Mouse (Mus musculus) natural killer cell, adult 2 months (primary cell): ENCODE measurements around the gene Zfp367.

ENCODE experiments used
- DNase-seq, 2 experiments: peaks; one replicate each; pipeline ENCODE4 v3.0.0; 2022; ENCODE audit warnings: low spot score in 2 of 2

Gene Zfp367

DNA sequence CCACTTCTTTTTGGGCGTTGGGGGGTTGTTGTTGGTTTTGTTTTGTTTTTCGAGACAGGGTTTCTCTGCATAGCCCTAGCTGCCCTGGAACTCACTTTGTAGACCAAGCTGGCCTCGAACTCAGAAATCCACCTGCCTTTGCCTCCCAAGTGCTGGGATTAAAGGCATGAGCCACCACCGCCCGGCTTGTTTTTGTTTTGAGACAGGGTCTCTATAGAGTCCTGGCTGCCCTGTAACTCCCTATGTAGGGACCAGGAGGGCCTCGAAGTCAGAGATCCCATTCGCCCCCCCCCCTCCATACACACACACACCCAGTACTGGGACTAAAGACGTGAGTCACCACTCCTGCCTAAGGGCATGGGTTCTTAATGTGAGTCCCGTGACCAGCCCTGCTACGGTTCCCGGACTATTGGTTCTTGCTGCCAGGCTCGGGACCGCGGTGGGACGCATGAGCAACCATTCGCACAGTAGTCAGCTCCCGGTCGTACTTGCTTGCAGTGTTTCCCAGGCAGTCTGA, 807 bp upstream of the Zfp367 start:
- DNase-seq, result peak; percentile 26 to 61

DNA sequence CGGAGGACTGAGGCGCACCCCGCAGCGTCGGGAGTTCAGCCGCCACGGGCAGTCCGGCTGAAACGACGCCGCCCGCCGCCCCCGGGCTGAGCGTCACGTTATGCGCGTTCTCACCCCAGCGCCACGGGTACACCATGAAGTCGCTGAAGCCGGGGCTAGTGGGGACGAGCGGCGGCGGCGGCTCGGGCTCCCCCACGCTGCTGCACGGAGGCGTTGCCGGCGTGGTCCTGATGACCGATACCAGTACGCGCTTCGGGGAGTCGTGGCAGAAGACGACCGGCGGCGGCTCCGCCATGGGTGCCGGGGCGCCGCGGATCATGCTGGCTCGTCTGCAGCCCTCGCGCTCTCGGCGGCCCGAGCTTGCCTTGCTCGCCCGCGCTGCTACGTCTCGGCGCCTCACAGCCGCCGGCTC, 325 bp downstream of the Zfp367 start:
- no peak for DNase-seq

DNA sequence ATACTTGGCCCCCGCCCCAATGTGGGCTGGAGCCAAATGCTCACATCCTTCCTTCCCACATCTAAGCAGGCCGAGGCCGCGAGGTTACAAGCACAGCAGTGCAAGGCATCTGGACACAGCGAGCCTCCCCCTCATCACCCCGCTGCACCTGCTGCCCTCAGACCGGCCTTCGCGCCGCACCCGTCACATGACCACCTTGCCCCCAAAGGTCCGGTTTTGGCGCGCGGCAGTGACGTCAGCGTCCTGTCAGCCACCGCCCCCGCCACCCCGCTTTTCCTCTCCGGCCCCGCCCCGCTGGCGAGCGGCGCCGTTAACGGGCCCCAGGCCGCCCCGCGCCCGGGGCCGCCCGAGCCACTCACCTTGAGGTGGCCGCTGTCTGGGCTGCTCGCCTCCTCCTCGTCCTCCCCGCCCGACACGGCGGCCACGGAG, 747 bp downstream of the Zfp367 start:
- peak; percentile 88 to 89 for DNase-seq

DNA sequence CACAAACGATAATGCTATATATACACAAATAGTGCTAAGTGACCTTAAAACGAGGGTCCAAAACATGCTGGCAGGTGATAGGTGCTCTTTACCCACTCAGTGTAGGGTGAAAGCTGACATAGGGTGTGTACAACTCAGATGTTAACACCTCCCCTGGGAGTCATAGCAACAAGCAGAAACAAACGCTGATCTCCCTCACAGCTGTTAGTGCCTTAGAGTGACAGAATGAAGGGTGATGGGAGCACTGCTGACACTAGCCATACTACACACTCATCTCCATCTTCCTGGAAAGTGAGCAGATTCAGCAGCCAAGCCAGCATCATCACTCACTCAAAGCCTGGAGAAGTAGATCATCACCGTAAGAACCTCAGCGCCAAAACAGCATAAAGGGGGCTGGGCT, 2.9 kb downstream of the Zfp367 start:
- DNase-seq, result peak in 1 of 2 experiments; percentile 43

DNA sequence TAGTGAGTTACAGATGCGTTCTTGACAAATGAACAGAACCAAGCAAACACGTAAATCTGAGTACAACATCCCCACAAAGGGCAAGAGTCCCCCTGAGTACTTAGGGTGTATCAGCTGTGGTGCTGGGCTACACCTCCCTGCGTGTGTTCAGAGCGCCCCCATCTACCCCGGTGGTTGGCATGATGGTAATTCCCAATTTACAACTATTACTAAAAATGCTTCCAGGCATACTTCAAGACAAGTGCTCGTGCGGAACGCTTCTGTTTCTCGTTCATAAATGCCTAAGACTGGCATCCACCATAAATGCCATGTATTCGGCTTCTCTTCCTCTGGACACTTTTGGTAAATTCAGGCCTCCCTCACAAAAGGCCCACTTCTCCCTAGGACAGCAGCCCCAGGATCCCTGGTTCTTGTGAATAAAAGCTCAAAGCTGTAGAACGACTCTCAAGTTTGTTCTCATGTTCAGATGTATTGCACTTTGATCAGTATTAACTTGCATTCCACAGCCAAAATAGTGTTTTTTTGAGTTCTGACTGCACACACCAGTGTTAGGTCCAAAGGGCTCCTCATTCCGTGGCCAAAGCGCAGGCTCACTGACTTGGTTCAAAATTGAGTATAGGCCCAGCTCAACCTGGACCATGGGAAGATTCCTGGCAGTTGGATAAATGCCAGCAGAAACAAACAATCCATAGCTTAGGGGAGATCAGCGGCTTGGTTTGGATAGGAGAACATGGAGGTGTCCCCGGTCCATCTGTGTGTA, 23.2 kb downstream of the Zfp367 start:
- DNase-seq, result peak; percentile 33 to 46

DNA sequence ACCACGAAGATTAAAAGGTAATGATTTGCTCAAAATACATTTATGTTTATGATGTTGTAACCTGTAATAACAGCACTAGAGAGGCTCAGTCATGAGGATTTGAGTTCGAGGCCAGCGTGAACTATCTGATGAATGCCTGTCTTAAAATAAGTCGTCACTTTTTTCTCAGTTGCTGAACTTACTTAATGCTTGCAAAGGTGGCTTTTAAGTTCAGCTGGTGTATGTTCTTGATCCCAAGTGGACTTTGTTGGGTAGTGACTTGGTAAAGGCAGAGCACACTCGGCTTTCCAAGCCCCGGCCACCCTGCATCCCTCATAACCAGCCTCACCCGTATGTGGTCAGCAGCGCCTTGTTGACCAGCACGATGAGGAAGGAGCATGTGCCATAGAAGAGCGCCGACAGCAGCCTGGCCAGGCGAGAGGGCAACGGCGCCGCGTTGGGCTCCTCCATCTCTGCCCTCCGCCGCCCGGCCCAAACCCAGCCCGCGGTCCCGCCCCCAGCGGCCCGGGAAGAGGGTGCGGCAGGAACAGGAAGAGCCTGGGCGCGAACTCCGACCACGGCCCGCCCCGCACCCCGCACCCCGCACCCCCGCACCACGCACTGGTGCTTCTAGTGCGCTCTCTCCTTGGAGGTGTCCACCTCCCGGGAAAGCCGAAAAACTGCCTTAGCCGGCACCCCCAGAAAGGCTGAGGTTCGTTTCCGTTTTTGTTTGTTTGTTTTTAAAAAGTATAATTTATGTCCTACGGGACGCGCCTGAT, 24.0 kb downstream of the Zfp367 start, which contains the start of gene Slc35d2:
Gene Slc35d2, minus strand, starts transcription at position 511 of the 758 bp plus-strand sequence.
- peak; percentile 42 to 50 for DNase-seq

DNA sequence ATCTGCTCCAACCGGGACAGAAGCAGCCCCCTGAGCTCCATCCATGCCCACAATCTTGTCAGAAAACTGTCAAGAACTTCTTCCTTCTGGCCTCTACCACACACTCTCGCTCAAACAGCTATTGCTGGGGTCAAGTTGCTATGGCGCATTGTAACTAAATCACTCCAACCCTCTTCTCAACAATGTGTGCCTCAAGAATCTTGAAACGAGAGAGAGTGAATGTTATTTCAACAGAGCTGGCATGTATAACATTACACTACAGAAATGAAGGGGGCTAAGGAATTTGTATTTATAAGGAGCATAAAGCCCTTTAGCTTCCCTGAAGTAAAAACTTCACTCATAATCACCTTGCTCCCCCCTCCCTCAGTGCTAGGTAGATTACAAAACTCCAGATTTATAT, 26.7 kb downstream of the Zfp367 start:
- DNase-seq, result no peak

DNA sequence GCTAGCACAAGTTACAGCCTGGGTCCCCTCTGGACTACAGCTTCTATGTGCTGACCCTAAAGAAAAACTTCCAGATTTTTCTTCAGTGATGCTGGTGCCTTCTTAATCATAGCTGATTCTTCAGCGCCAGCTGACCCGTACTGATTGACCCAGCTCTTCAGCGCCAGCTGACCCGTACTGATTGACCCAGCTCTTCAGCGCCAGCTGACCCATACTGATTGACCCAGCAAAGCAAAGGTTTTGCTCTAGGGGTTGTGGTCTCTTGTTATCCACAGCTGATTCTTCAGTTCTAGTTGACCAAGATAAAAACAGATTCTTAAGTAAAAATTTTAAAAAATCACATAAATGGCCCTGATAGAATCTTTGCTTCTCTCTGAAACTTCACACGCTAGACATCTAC, 28.1 kb downstream of the Zfp367 start:
- no peak for DNase-seq

DNA sequence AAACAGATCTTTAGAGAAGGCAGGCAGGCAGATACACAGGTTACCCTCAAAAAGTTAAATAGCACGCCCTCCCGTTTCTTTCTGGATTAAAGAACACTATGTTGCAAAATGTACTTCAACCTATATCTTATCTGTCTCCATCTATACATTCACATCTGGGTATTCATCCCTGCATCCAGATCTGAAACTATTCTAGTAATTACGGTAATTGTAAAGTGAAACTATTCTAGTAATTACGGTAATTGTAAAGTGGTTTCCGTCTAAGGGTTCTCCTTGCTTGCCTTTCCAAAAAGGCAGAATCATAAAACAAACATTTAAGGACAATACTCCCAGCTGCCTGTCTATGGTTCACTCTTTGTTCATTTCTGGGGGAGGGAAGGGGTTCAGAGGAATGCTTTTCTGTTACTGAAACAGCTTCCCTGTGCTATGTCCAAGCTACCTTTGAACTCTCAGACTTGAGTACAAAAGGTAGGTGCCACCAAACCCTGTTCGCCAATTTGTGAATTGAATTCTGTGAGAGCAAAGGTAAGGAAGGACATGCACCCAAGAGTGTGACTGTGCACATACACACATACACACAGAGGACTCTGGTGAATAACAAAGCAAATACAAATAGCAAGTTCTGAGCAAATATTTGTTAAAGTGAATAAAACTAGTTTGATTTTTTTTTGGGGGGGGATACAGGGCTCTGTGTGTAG, 29.4 kb downstream of the Zfp367 start:
- no peak for DNase-seq

DNA sequence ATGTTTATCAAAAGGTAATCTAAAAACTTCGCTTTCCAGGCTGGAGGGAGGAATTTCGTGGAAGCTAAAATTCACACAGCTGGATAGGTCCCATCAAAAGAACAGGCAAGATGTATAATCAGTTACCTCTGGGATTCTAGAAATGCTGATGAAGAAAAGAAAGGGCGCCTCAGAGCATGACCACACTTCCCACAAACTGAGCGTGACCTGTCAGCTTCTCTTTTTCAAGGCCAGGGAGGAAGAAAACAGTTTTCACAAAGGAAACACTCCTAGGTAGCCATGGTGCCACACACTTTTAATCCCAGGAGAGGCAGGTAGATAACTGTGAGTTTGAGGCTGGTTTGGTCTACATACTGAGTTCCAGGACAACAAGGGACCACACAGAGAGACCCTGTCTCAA, 32.2 kb downstream of the Zfp367 start:
- DNase-seq, result no peak

DNA sequence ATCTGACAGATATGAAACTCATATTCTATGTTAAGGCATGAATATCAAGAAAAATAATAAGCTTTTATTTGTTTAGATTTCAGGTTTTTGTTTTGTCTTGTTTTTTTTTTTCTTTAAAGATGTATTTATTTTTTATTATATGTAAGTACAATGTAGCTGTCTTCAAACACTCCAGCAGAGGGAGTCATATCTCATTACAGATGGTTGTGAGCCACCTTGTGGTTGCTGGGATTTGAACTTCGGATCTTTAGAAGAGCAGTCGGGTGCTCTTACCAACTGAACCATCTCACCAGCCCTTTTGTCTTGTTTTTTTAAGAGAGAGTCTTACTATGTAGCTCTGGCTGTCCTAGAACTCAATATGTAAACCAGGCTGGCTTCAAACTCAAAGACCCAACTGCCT, 35.6 kb downstream of the Zfp367 start:
- DNase-seq, result no peak

DNA sequence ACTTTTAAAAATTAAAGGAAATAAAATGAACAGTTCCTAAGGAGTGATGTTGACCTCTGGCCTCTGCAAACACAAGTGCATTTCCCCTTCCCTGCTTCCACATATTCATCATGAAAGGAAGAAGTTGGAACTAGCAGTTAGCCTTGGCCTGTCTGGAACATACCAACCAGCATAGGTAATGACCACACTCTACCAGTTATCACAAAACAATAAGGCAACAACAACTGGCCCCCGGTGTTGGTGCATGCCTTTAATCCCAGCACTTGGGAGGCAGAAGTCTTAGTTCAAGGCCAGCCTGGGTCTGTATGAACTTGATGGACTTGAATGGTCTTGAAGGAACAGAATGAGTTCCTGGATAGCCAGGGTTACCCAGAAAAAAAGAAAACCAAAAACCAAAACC, 42.6 kb downstream of the Zfp367 start:
- DNase-seq, result no peak

DNA sequence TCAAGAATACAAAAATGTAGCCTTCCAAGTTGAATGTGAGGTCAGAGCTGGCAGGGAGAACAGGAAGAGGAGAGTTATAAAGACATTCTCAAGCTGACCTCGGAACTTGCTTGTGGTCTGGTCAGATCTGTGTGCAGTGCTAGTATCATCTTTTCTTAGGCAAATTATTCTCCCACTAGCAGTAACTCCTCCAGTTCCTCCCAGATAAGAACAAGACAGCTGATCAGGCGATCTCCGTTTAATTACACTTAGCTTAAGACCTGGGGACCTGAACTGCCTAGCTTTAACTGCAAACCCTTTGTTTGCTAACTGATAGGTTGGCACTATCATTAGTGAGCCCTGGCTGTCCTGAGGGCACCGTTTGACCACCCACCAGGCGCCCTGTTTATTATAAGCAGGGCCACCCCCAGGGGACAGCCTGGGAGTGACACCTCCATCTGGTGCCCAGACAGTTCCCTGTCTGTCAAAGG, 44.6 kb downstream of the Zfp367 start:
- no peak for DNase-seq

DNA sequence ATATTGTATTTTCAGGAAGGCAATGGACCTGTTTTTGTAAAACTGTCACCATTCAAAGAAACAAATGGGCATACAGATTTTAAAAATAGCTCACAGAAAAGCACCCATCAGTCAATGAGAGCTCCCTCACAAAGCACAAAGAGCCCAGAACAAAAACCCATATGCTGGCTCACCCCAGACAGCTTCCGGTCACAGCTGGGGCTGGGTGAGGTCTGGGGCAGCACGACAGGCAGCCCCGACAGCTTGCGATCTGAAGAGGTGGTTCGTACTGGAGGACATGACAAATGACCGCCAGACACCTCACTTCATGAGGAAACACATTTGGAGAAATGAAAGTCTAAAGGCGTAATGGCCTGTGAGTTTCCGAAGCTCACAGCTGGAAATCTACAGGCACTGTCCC, 45.5 kb downstream of the Zfp367 start:
- DNase-seq, result no peak

DNA sequence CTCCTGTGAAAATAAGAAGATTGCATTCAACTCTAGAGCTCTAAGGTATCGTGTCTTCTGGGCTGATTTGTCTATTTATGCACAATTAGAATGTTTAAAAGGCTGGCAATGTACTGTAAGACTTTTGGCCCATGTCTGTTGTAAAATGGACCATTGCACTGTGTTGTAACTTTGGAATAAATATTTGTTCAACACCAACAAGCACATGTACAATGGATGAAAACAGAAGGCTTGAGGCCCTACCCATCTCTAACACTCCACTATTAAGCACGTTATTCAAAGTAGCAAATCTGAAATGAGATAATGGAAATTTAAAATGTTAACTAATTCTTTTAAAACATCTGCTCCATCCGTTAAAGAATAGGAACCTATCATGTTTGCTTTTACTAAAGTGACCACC, 45.9 kb downstream of the Zfp367 start:
- no peak for DNase-seq

DNA sequence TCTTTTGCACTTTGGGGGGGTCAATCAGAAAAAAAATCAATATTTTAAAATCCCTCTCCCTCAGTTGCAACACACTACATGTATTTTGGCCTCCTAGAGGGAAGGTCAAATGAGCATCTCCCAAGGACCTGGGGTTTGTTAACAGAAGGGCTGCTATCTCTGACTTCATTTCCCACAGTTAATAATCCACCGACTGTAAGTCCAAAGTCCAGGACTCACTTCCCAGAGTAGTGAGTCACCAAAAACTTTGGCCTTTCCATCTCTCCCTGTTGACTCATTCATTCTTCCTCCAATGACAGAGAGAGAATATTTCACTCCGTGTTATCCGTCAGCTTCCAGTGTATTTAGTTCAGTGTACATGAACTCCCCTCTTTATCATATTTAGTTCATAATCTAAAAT, 47.3 kb downstream of the Zfp367 start:
- no peak for DNase-seq

DNA sequence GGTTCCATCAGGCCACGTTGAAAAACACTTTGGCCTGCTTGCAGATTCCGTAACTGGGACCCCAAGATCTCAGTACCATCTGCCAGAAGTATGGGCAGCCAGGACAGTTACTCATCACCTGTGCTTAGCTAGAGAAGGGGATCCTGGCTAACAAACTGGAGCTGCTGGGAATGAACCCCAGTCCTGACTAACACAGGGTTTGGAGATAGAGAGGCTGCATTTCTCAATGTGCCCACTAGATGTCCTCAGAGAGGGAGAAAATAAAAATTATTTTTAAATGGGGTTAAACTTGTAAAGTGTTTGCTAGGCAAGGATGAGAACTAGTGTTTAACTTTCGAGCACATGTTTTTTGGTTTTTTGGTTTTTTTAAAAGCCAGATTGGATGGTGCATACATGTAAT, 52.8 kb downstream of the Zfp367 start:
- DNase-seq, result peak; percentile 20 to 21

DNA sequence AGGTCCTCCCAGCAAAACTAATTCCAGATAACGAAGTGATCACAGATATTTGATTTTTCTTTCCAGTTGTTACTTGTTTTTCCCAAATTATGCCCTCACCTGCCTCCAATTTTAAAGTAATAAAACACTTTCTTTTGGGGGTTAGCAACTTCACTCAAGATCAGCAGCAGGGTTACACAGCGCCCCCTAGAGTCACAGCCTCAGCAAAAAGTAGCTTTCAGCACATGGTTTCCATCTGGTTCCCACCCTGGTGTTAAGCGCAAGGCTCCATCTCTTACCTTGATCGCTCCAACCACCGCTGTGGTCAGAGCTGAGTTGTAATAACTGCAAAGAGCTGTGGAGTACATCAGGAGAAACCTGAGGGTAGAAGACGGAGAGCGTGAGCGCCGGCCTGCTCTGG, 54.0 kb downstream of the Zfp367 start:
- peak; percentile 10 to 44 for DNase-seq

DNA sequence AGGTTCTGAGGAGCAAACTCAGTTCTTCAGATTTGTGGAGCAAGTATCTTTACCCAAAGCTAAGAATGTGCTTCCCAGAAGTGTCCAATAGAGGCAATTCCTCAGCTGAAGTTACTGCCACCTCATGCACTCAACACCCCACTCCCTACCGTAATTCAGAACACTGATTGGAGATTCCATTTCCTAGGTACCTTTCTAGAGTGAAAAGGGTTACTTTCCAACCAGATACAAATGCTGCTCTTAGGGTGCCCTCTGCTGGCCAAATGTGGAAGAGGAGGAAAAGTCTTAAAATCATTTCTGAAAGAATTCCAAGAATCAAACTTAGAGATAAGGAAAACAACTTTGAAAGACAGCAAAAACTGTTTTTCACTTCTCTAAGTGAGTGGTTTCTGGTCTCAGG, 59.7 kb downstream of the Zfp367 start:
- DNase-seq, result peak; percentile 22 to 51

DNA sequence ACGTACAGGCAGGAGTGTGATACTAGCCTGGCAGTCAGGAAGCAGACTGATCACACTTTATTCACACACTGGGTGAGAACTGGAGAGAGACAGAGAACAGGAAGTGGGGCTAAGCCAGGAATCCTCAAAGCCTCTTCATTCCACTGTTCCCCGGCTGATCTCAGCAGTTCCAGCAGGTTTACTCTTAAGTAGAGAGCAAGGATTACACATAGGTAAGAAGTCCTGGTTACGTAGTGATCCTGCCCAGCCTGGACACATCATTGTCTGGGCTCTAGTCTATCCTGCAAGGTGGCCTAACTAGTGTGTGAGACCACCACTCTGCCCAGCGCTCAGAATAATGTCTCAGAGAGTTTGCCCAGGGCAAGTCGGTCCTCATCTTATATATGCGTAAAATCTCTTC, 60.2 kb downstream of the Zfp367 start:
- no peak for DNase-seq

DNA sequence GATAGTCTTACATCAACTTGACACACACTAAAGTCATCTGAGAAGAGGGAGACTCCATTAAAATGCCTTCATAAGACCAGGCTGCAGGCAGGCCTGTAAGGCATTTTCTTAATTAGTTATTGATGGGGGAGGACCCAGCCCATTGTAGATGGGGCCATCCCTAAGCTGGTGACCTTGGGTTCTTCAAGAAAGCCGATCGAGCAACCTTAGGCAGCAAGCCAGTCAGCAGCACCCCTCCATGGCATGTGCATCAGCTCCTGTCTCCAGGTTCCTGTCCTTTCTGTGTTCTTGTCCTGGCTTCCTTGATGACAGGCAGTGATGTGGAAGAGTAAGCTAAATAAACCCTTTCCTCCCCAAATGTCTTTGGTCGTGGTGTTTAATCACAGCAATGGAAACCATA, 60.9 kb downstream of the Zfp367 start:
- no peak for DNase-seq

DNA sequence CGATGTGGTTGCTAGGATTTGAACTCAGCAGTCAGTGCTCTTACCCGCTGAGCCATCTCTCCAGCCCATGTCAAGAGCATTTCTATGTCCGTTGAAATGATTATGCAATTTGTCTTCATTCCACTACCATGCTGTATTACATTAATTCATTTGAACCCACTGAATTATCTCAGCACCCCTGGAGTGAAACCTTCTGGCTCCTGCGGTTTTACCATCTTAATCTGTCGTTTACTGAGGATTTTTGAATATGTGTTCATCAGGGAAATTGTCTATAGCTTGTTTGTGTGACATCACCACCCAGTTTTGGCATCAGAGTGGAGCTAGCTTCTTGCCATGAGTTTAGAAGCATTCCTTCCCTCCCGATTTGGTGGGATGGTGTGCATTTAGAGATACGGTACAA, 62.0 kb downstream of the Zfp367 start:
- no peak for DNase-seq
